Mouse (Mus musculus): ENCODE results near the gene Efhc1.

DNA sequence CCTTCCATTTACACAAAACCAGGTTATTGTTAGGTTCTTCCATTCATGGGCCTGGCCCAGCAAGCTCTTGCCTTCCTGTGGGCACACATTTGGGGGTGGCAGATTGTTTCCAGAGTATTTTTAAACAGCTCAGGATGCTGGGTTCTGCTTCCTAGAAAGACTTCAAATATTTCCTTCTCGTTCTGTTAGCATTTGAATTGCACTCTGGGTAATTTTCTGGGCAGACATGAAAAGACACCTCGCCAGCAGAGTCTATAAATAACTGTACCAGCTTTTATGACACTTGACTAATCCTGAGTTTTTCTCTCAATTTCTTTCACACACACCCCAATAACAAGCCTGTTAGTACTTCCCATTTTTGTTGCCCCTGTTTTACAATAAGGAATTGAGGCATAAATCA, 10.1 kb upstream of the Efhc1 start:
- no peak for TF ChIP-seq POLR2A (IDR thresholded peaks at IDR 0.05; ENCODE audit: insufficient read length, low read depth)
- TF ChIP-seq MAX (IDR thresholded peaks at IDR 0.05; ENCODE audit: low read depth): no peak
- no peak for TF ChIP-seq USF1 (IDR thresholded peaks at IDR 0.05; ENCODE audit: low read depth)
- TF ChIP-seq SRF (IDR thresholded peaks at IDR 0.05; ENCODE audit: control insufficient read depth, insufficient read length, low read depth): no peak
- no peak for TF ChIP-seq CEBPB (IDR thresholded peaks at IDR 0.05; ENCODE audit: insufficient read depth, poor library complexity, severe bottlenecking)
- TF ChIP-seq E2F4 (IDR thresholded peaks at IDR 0.05; ENCODE audit: insufficient read depth): no peak
- no peak for TF ChIP-seq TCF3 (IDR thresholded peaks at IDR 0.05; ENCODE audit: insufficient read length, low read depth)
- no peak for TF ChIP-seq POLR2AphosphoS2 (IDR thresholded peaks at IDR 0.05; ENCODE audit: insufficient read length, low read depth)
- no peak for TF ChIP-seq MYOG (IDR thresholded peaks at IDR 0.05; ENCODE audit: control insufficient read depth in 1 of 3, insufficient read depth in 1 of 3, insufficient read length in 2 of 3, low read depth in 2 of 3)
- no peak for TF ChIP-seq TCF12 (IDR thresholded peaks at IDR 0.05; ENCODE audit: insufficient read depth, poor library complexity, severe bottlenecking)

All from myocyte (in vitro differentiated cells).